Mouse (Mus musculus): Measurements from ENCODE around the gene Lpar1. TPM values are rescaled to one million over a fixed set of nuclear protein-coding genes. Genes with fewer than 3 reads are reported as not detected.

Lpar1 gene
- total RNA-seq (2021), result 10 to 100 TPM; 18.4 to 19.1 TPM
- long read RNA-seq, experiment 1, transcript Lpar1-201 (4 exons, 3,512 nt), result major isoform, 10 of 16 reads
- long read RNA-seq, experiment 1, partial matches to known transcripts, result 2 of 16 reads
- long read RNA-seq, experiment 1, other reads (novel, unspliced or antisense), result 4 of 16 reads
- long read RNA-seq, experiment 2, transcript Lpar1-201 (4 exons, 3,512 nt), result major isoform, 10 of 16 reads
- long read RNA-seq, experiment 2, partial matches to known transcripts, result 2 of 16 reads
- long read RNA-seq, experiment 2, other reads (novel, unspliced or antisense), result 2 of 16 reads

GRCm38 (mm10) chr4:58553631-58554358 lies at the start of gene Lpar1:
Gene Lpar1, minus strand, starts transcription at chr4:58553898.
- peak; percentile 27 to 31 for DNase-seq
- intact Hi-C loops (cut with DNase I), result loop anchor here (2.0 to 5.0 kb wide), 4 partner anchors 111 to 286 kb away; no protein-coding TSS in a partner anchor

GRCm38 (mm10) chr4:58585942-58586341 lies 32.2 kb upstream of the Lpar1 start:
- DNase-seq, result no peak
- intact Hi-C loops (cut with DNase I), result no loop called here

GRCm38 (mm10) chr4:58581191-58581590 lies 27.5 kb upstream of the Lpar1 start:
- intact Hi-C loops (cut with DNase I), result no loop called here

GRCm38 (mm10) chr4:58580516-58580915 lies 26.8 kb upstream of the Lpar1 start:
- intact Hi-C loops (cut with DNase I), result no loop called here
- DNase-seq, result no peak

More at GRCm38 (mm10) chr4:58581191-58581590, 27.5 kb upstream of the Lpar1 start:
- no peak for DNase-seq

- intact Hi-C loops (cut with DNase I), result no loop called here
- no peak for DNase-seq
Observed at GRCm38 (mm10) chr4:58580098-58580497, 26.4 kb upstream of the Lpar1 start.

- DNase-seq, result peak; percentile 49 to 55
- intact Hi-C loops (cut with DNase I), result no loop called here
Observed at GRCm38 (mm10) chr4:58578488-58578887, 24.8 kb upstream of the Lpar1 start.

GRCm38 (mm10) chr4:58577382-58578048 lies 23.8 kb upstream of the Lpar1 start:
- no peak for DNase-seq
- intact Hi-C loops (cut with DNase I), result no loop called here

- peak; percentile 36 to 51 for DNase-seq
- intact Hi-C loops (cut with DNase I), result no loop called here
Observed at GRCm38 (mm10) chr4:58575831-58576230, 22.1 kb upstream of the Lpar1 start.

- intact Hi-C loops (cut with DNase I), result no loop called here
Observed at GRCm38 (mm10) chr4:58574024-58574423, 20.3 kb upstream of the Lpar1 start.

GRCm38 (mm10) chr4:58572446-58572845 lies 18.7 kb upstream of the Lpar1 start:
- intact Hi-C loops (cut with DNase I), result no loop called here

More at GRCm38 (mm10) chr4:58574024-58574423, 20.3 kb upstream of the Lpar1 start:
- DNase-seq, result no peak

GRCm38 (mm10) chr4:58571661-58572060 lies 18.0 kb upstream of the Lpar1 start:
- DNase-seq, result no peak
- intact Hi-C loops (cut with DNase I), result no loop called here

More at GRCm38 (mm10) chr4:58572446-58572845, 18.7 kb upstream of the Lpar1 start:
- no peak for DNase-seq

GRCm38 (mm10) chr4:58571232-58571631 lies 17.5 kb upstream of the Lpar1 start:
- no peak for DNase-seq
- intact Hi-C loops (cut with DNase I), result no loop called here

GRCm38 (mm10) chr4:58568486-58568885 lies 14.8 kb upstream of the Lpar1 start:
- peak; percentile 31 to 46 for DNase-seq
- intact Hi-C loops (cut with DNase I), result no loop called here

GRCm38 (mm10) chr4:58562776-58563175 lies 9.1 kb upstream of the Lpar1 start:
- no peak for DNase-seq
- intact Hi-C loops (cut with DNase I), result no loop called here

GRCm38 (mm10) chr4:58557001-58557400 lies 3.3 kb upstream of the Lpar1 start:
- DNase-seq, result no peak
- intact Hi-C loops (cut with DNase I), result no loop called here

GRCm38 (mm10) chr4:58554359-58554838 lies 701 bp upstream of the Lpar1 start:
- DNase-seq, result no peak
- intact Hi-C loops (cut with DNase I), result loop anchor here (5.0 kb wide), 3 partner anchors 112 to 287 kb away; no protein-coding TSS in a partner anchor

GRCm38 (mm10) chr4:58552731-58553630 lies 717 bp downstream of the Lpar1 start:
- intact Hi-C loops (cut with DNase I), result loop anchor here (2.0 to 5.0 kb wide), 4 partner anchors 111 to 286 kb away; no protein-coding TSS in a partner anchor
- peak; percentile 84 for DNase-seq

GRCm38 (mm10) chr4:58552229-58552628 lies 1.5 kb downstream of the Lpar1 start:
- intact Hi-C loops (cut with DNase I), result loop anchor here (2.0 to 5.0 kb wide), 4 partner anchors 110 to 285 kb away; no protein-coding TSS in a partner anchor
- no peak for DNase-seq

- peak; percentile 84 for DNase-seq
- intact Hi-C loops (cut with DNase I), result loop anchor here (2.0 to 5.0 kb wide), 4 partner anchors 110 to 285 kb away; no protein-coding TSS in a partner anchor
Observed at GRCm38 (mm10) chr4:58551820-58552219, 1.9 kb downstream of the Lpar1 start.

- intact Hi-C loops (cut with DNase I), result no loop called here
- DNase-seq, result no peak
Observed at GRCm38 (mm10) chr4:58547725-58548124, 6.0 kb downstream of the Lpar1 start.
